Mouse (Mus musculus) limb, embryonic 14.5 days (tissue): ENCODE results near the gene Btg4. TPM values are rescaled to one million over a fixed set of nuclear protein-coding genes. Genes with fewer than 3 reads are reported as not detected.

Experiments
- ATAC-seq: fragments of 200-750 bp; cut with Nextera tagmentation; 2 replicates; pipeline ENCODE4 v1.8.0; 2017; ENCODE audit warnings: low read depth, moderate number of reproducible peaks, moderate TSS enrichment; ENCODE audit not compliant: low FRiP score
- DNase-seq: peaks from one replicate; pipeline ENCODE4 v3.0.0-alpha.2; 2015; ENCODE audit warnings: low spot score
- H3K27ac ChIP-seq: fragments of 300-500 bp; sonication (generic); replicated peaks from 2 replicates; pipeline ENCODE4 v1.5.1; 2014; ENCODE audit warnings: low read depth, mild to moderate bottlenecking, low read length, moderate library complexity, mixed read lengths
- H3K27me3 ChIP-seq: fragments of 300-500 bp; sonication (generic); 2 replicates; pipeline ENCODE4 v1.6.1; 2014; ENCODE audit warnings: low read length, mixed read lengths; ENCODE audit not compliant: control insufficient read depth, insufficient read depth
- H3K36me3 ChIP-seq: fragments of 300-500 bp; sonication (generic); 2 replicates; pipeline ENCODE4 v1.6.1; 2014; ENCODE audit warnings: mild to moderate bottlenecking, low read length, moderate library complexity, mixed read lengths; ENCODE audit not compliant: control insufficient read depth, insufficient read depth
- H3K4me1 ChIP-seq: fragments of 300-500 bp; sonication (generic); 2 replicates; pipeline ENCODE4 v1.6.1; 2014; ENCODE audit warnings: antibody characterized with exemption, low read length, mixed read lengths; ENCODE audit not compliant: control insufficient read depth, insufficient read depth
- H3K4me2 ChIP-seq: fragments of 300-500 bp; sonication (generic); replicated peaks from 2 replicates; pipeline ENCODE4 v1.6.1; 2014; ENCODE audit warnings: low read depth, mild to moderate bottlenecking, low read length, moderate library complexity; ENCODE audit not compliant: severe bottlenecking
- H3K4me3 ChIP-seq: fragments of 300-500 bp; sonication (generic); replicated peaks from 2 replicates; pipeline ENCODE4 v1.5.1; 2014; ENCODE audit warnings: low read length
- H3K9ac ChIP-seq: fragments of 300-500 bp; sonication (generic); 2 replicates; pipeline ENCODE4 v1.6.1; 2014; ENCODE audit warnings: mild to moderate bottlenecking, low read depth, low read length, moderate library complexity; ENCODE audit not compliant: severe bottlenecking
- H3K9me3 ChIP-seq: fragments of 300-500 bp; sonication (generic); 2 replicates; pipeline ENCODE4 v1.6.1; 2016; ENCODE audit warnings: low read length; ENCODE audit not compliant: control insufficient read depth
- POLR2A ChIP-seq: fragments of 200-500 bp; IDR thresholded peaks from 2 replicates; pipeline ENCODE4 v1.8.0; 2012; ENCODE audit warnings: inconsistent platforms, mild to moderate bottlenecking, moderate library complexity, borderline replicate concordance; ENCODE audit not compliant: insufficient read depth, insufficient read length; ENCODE audit errors: extremely low read depth
- WGBS: fragments of 180-500 bp; shearing (Covaris S2); extraction: QIAGEN DNeasy Blood & Tissue Kit; methylation state at CpG from one replicate; pipeline ENCODE4 v1.1.7; 2014; 5-methylcytosine and 5-hydroxymethylcytosine counted together
- polyA plus RNA-seq, 2 experiments: library from polyadenylated mRNA; depleted of rRNA in 1 of 2; stranded (reverse) in 1 of 2; unstranded in 1 of 2; fragments of >200 nt; fragmentation: Nextera tagmentation in 1 of 2; extraction: Ambion mirVana in 1 of 2; gene quantifications; 2 replicates each; pipeline versions ENCODE4 v1.2.1 to v1.2.3; 2012 to 2014

The Btg4 gene
- polyA plus RNA-seq, 2 experiments = not detected

GRCm38 (mm10) chr9:51102963-51103807 is 42.5 kb downstream of the Btg4 start:
- DNase-seq = peak; percentile 13
- Histone ChIP-seq H3K27ac (no peak overlapping the region), H3K9ac (peak overlapping the region; percentile 59), H3K9me3 (no peaks in the 10 kb centered on the region), H3K27me3 (peaks cover 16% of the 10 kb centered on the region), H3K4me1 (peaks cover 13% of the 10 kb centered on the region), H3K4me2 (peak overlapping the region; percentile 100), H3K4me3 (peak overlapping the region; percentile 55), H3K36me3 (no peaks in the 10 kb centered on the region)
- ATAC-seq = peak; percentile 41
- no peak for TF ChIP-seq POLR2A
- 1% methylated on average over 30 of the region's 44 CpGs for WGBS

GRCm38 (mm10) chr9:51103808-51104514 is 43.3 kb downstream of the Btg4 start:
- Histone ChIP-seq H3K27ac (no peak overlapping the region), H3K4me2 (peak overlapping the region; percentile 100), H3K36me3 (no peaks in the 10 kb centered on the region), H3K9ac (peak overlapping the region; percentile 59), H3K27me3 (peaks cover 16% of the 10 kb centered on the region), H3K4me3 (peak overlapping the region; percentile 55), H3K4me1 (peaks cover 13% of the 10 kb centered on the region), H3K9me3 (no peaks in the 10 kb centered on the region)
- DNase-seq (peak; percentile 3), ATAC-seq (peak; percentile 57)
- 10% methylated on average over 30 of the region's 30 CpGs for WGBS
- no peak for TF ChIP-seq POLR2A

- H3K27ac ChIP-seq = no peak overlapping the region
- H3K9me3 ChIP-seq = no peaks in the 10 kb centered on the region
- 73% methylated on average over 2 of the region's 2 CpGs for WGBS
- H3K4me3 ChIP-seq = no peak overlapping the region
- no peak for DNase-seq
- peaks cover 16% of the 10 kb centered on the region for H3K27me3 ChIP-seq
- no peaks in the 10 kb centered on the region for H3K36me3 ChIP-seq
- H3K4me1 ChIP-seq = peaks cover 13% of the 10 kb centered on the region
- no peak overlapping the region for H3K9ac ChIP-seq
- ATAC-seq = no peak
- H3K4me2 ChIP-seq = no peak overlapping the region
- no peak for TF ChIP-seq POLR2A
Measured at GRCm38 (mm10) chr9:51105751-51106150, 45.0 kb downstream of the Btg4 start.

- 93% methylated on average over 4 of the region's 4 CpGs for WGBS
- H3K4me2 ChIP-seq = no peak overlapping the region
- H3K36me3 ChIP-seq = no peaks in the 10 kb centered on the region
- H3K9ac ChIP-seq = no peak overlapping the region
- ATAC-seq (no peak), DNase-seq (no peak)
- no peaks in the 10 kb centered on the region for H3K27me3 ChIP-seq
- H3K4me1 ChIP-seq = no peaks in the 10 kb centered on the region
- TF ChIP-seq POLR2A = no peak
- H3K27ac ChIP-seq = no peak overlapping the region
- no peaks in the 10 kb centered on the region for H3K9me3 ChIP-seq
- no peak overlapping the region for H3K4me3 ChIP-seq
Measured at GRCm38 (mm10) chr9:51114767-51115166, 54.1 kb downstream of the Btg4 start.

GRCm38 (mm10) chr9:51136985-51137384 is 76.3 kb downstream of the Btg4 start:
- WGBS = 59% methylated on average over 3 of the region's 3 CpGs
- ATAC-seq (no peak), DNase-seq (no peak)
- no peak for TF ChIP-seq POLR2A
- Histone ChIP-seq H3K9me3 (no peaks in the 10 kb centered on the region), H3K4me3 (no peak overlapping the region), H3K36me3 (no peaks in the 10 kb centered on the region), H3K27ac (no peak overlapping the region), H3K9ac (no peak overlapping the region), H3K4me2 (no peak overlapping the region), H3K4me1 (no peaks in the 10 kb centered on the region), H3K27me3 (no peaks in the 10 kb centered on the region)
